Mouse (Mus musculus) inflammation-experienced regulatory T-cells (primary cell): ENCODE data around the gene Gm8005. TPM values are rescaled to one million over a fixed set of nuclear protein-coding genes. Genes with fewer than 3 reads are reported as not detected.

Experiments used
- polyA plus RNA-seq, 2 experiments: library from polyadenylated mRNA; unstranded; fragments of 100-300 nt; shearing (Covaris generic); gene quantifications; one replicate each; pipeline ENCODE4 v1.2.1; 2017

The Gm8005 gene
- polyA plus RNA-seq, result 1 to 10 TPM in 1 of 2 experiments, not detected in 1; 1.3 TPM

DNA sequence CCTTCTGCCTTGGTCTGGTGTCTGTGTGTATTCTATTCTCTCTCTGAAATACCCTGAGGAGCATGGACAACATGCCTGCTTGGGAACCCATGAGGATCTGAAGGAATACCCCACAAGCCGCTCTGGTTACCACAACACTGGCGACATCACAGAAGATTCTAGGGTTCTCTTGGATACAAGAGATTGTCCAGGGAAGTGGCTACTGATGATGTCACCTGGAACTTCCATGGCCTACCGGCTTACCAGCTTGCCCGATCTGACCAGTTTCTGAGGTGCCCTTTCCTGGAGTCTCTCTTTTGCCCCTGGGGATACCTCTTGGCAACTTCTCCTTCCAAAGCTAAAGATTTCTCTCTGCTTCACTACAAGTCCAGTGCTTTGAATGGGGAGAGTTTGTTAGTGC lies at the start of gene Gm8005:
Gm8005 (minus strand) TSS at position 101 of the 400 bp plus-strand sequence.

DNA sequence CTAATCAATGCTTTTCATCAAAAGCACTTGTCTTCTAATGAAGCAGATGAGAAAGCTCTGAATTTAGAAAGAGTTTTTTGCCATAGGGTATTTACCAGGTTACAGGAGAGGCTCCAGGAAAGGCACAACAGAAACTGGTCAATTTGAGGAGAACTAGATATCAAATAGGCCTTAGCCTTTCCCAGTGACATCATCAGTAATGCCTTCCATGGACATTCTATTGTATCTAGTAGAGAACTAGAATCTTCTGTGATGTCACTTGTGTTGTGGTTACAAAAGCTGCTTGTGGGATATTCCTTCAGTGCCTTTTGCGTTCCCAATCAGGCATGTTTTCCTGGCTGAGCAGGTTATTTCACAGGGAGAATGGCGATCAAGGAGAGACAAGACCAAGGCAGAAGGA lies 24.1 kb upstream of the Gm8005 start, which contains the start of gene Gm8011:
Gm8011 (plus strand) TSS at position 301 of the 400 bp plus-strand sequence.

Other genes starting within 250 kb of the Gm8005 start
- not detected for gene Gm3573, start 248.9 kb downstream of the Gm8005 start, polyA plus RNA-seq
- gene Gm17026, start 179.6 kb downstream of the Gm8005 start, polyA plus RNA-seq, result not detected
- gene Gm9611, start 142.3 kb downstream of the Gm8005 start, polyA plus RNA-seq, result 1 to 10 TPM in 1 of 2 experiments, not detected in 1; 1.3 TPM
- not detected for gene Gm7995, start 129.5 kb downstream of the Gm8005 start, polyA plus RNA-seq
- gene Gm8011, start 24.2 kb upstream of the Gm8005 start, polyA plus RNA-seq, result under 1 TPM; 0.17 to 0.45 TPM
- gene Gm8020, start 62.7 kb upstream of the Gm8005 start, polyA plus RNA-seq, result not detected
- gene Gm8024, start 84.6 kb upstream of the Gm8005 start, polyA plus RNA-seq, result under 1 TPM in 1 of 2 experiments, not detected in 1; 0.21 TPM
- gene Gm17124, start 160.2 kb upstream of the Gm8005 start, polyA plus RNA-seq, result under 1 TPM; 0.11 to 0.39 TPM
- not detected for gene Gm3633, start 202.2 kb upstream of the Gm8005 start, polyA plus RNA-seq
- gene Gm10378, start 216.3 kb upstream of the Gm8005 start, polyA plus RNA-seq, result not detected